Mouse (Mus musculus) C2C12 (cell line): Measurements from ENCODE around the gene F830045P16Rik.

Experiments used
- CTCF ChIP-seq: IDR thresholded peaks from one replicate; pipeline ENCODE4 v1.5.1; 2011; ENCODE audit not compliant: control insufficient read depth, insufficient read depth, insufficient read length
- FOSL1 ChIP-seq: IDR thresholded peaks from one replicate; pipeline ENCODE4 v1.8.0; 2011; ENCODE audit warnings: mild to moderate bottlenecking, low read length; ENCODE audit not compliant: poor library complexity, insufficient read depth, severe bottlenecking
- MYOD1 ChIP-seq: IDR thresholded peaks from one replicate; pipeline ENCODE4 v1.6.1; 2011; ENCODE audit warnings: low read depth; ENCODE audit not compliant: control insufficient read depth, insufficient read length
- MYOG ChIP-seq: IDR thresholded peaks from one replicate; pipeline ENCODE4 v1.6.1; 2011; ENCODE audit not compliant: control insufficient read depth, insufficient read length; ENCODE audit errors: extremely low read depth
- USF1 ChIP-seq: IDR thresholded peaks from one replicate; pipeline ENCODE4 v1.6.1; 2011; ENCODE audit warnings: low read depth, mild to moderate bottlenecking, control low read depth, moderate library complexity

DNA sequence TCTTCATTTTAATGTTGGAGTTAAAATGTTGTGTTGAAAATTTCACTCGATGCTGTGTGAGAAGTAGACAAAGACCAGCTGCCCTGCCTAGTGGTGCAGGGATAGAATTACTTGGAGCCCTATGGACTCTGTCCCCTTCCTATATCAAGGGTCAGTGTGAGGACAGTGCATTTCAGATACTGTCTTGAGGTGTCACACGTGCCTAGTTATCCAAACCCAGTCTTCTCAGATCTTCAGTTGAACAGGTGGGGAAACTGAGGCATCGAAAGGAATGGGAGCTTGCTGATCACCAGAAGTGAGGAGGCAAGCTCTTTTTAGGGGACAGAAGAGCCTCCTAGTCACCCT lies 22.4 kb upstream of the F830045P16Rik start:
- TF ChIP-seq USF1 (no peak), CTCF (no peak), FOSL1 (no peak), MYOD1 (no peak), MYOG (no peak)
